Mouse (Mus musculus): Measurements from ENCODE around the gene Iqcc.
A peak's percentile ranks its signal among the peaks of the same experiment; 100 is the strongest.

The Iqcc gene

DNA sequence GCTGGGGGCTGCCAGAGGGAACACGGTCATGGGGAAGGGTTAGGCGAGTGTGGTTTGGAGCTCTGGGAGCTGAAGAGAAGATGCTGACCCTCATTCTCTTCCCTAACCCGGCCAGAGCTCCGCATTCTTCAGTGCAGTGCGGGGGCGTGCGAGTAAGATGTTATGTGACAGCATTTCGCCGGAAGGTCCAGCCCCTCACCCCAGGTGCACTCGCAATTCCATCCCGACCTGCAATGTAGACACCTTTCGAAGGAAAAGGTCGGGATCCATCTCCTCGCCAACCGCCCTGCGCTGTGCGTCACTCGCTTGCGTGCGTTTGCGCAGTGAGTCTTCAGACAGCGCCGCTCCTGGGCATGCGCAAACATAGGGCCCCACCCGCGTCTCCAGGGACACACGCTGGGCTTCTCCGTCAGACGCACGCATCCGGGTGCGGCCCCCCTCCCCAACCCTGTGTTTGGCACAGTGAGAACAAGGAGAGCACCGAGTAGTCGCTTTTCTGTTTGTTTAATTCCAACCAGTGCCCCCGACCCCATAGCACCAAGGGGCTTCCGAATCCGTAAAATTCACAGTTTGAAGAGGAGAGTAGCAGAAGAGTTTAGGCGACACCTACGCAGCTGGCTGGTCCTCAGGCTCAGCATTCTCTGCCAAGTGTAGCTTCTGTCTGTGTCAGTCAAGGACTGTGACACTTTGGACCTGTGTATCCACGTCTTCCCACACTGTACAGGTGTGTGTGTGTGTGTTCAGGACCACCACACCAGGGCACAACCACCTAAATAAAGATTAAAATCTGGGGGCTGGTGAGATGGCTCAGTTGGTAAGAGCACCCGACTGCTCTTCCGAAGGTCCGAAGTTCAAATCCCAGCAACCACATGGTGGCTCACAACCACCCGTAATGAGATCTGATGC, at the start of gene Iqcc:
TSS of gene Iqcc (minus strand) at position 314 of the 906 bp plus-strand sequence.
- no peak for DNase-seq (ENCODE audit: extremely low spot score, low read depth, low spot score)

DNA sequence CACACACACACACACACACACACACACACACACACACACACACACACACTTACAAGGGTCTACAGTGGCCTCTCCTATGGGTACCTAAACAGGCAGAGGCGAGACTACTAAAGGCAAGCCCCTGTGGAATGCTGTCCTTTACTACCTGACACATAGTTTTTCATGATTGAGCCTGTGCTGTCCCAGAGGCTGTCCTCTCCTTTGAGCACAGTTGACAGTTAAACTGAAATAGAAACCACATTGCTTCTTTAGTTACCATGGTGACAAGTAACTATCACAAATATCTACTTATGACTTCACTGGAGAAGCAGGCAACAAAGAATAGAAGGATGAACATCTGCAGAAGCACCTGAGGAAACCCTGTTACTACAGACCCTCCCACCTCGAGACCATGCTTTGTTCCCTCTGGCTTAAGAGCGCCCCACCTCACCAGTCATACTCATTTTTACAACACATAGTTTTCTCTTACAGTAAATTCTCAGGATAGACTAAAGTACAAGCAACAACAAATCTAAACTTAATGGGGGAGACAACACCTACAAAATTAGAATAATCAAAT, 43.4 kb upstream of the Iqcc start:
- no peak for DNase-seq (ENCODE audit: extremely low spot score, low read depth, low spot score)

DNA sequence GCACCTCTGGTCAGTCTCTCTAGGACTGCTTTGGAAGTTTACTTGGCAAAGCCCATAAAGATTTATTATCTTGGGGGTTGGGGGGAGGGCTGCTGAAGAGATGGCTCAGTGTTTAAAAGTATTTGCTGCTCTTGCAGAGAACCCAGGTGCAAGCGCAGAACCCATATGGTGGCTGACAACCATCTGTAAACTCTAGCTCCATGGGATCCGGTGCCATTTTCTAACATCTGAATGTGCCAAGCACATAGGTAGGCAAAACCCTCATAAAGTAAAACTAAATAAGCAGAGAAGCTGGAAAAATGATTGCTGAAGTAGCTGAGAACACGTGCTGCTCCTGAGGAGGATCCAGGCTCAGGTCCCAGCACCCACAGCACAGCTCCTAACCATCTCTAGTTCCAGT, 42.7 kb upstream of the Iqcc start:
- no peak for DNase-seq (ENCODE audit: extremely low spot score, low read depth, low spot score)

DNA sequence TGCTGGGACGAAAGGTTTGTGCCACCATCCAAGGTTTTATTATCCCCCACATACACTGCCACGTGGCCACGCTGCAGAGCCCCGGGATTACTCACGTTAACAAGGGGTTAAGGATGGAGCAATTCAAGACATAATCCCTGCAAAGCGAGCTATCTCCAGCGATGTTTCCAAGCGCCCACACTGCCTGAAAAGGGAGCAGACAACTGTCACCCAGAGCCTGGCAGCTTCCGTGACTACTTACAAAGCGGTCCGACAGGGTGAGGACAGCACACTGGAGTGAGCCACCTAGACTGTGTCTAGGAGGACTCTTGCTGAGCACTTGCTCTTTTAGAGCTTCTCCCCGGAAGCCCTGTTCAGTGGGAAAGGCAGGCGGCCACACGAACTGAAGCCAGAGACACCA, 35.9 kb upstream of the Iqcc start:
- no peak for DNase-seq (ENCODE audit: extremely low spot score, low read depth, low spot score)

DNA sequence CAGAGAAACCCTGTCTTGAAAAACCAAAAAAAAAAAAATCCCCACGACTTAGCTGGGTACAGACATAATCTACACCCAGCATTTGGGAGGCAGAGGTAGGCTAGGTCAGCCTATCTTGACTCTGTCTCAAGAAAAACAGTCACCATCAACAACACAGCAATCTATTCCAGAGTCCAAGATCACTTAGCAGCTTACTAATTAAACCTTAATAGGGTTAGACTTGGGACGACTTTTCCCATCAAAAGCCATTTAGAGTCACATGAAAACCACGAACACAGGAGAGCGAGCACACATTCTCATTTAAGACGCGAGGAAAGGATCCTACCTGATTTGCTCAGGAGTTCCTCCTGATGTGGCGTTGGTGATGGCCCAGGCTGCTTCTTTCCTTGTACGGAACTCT, 31.5 kb upstream of the Iqcc start:
- DNase-seq (ENCODE audit: extremely low spot score, low read depth, low spot score), result no peak

DNA sequence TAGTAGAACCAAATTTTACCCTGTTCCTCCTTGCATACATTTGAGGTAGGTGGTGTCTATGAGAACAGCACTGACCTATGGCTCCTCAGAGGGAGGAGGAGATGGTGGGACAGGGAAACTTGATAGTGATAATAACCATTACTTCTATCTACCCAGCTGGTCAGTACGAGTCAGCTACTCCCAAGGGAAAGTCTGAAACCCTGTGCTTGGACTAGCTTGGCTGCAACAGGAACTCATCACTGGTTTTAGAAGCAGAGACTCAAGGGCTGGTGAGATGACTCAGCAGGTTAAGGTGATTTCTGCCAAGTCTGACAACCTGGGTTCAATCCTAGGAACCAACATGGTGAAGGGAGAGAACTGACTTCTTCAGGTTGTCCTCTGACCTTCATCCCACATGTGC, 29.8 kb upstream of the Iqcc start:
- no peak for DNase-seq (ENCODE audit: extremely low spot score, low read depth, low spot score)

DNA sequence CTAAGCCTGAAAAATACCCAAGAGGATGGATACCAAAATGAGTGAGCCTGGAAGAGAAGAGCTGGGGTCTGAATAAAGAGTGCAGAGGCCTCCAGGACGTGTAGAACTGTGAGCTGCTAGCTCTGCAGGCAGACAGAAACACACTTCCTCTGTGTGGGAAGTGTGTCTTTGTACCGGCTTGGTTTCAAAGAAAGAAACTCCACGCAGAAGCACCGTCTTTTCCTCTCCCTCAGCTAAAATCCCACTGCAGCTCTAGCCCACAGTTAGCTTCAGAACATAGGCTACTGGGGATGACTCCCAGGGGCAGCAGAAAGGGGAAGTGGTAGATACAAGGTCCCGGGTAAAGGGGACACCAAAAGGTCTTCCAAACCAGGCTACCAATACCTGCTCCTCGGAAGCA, 26.3 kb upstream of the Iqcc start:
- no peak for DNase-seq (ENCODE audit: extremely low spot score, low read depth, low spot score)

DNA sequence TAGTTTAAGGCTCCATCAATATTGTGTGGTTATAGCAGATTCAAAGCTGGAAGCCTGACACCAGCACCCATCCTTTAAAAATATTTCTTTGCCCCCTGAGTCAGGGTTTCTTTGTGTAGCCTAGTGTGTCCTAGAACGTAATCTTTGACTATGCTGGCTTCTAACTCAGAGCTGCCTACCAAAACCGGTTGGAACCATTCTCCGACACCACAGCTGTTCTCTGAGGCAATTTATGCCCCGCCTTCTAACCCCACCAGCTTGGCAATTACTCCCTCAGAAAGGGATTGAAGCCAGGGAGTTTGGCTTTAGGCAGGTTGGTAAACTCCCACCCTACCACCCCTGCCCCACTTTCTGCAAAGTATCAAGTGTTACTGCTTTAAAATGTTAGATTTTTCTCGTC, 22.9 kb upstream of the Iqcc start:
- no peak for DNase-seq (ENCODE audit: extremely low spot score, low read depth, low spot score)

DNA sequence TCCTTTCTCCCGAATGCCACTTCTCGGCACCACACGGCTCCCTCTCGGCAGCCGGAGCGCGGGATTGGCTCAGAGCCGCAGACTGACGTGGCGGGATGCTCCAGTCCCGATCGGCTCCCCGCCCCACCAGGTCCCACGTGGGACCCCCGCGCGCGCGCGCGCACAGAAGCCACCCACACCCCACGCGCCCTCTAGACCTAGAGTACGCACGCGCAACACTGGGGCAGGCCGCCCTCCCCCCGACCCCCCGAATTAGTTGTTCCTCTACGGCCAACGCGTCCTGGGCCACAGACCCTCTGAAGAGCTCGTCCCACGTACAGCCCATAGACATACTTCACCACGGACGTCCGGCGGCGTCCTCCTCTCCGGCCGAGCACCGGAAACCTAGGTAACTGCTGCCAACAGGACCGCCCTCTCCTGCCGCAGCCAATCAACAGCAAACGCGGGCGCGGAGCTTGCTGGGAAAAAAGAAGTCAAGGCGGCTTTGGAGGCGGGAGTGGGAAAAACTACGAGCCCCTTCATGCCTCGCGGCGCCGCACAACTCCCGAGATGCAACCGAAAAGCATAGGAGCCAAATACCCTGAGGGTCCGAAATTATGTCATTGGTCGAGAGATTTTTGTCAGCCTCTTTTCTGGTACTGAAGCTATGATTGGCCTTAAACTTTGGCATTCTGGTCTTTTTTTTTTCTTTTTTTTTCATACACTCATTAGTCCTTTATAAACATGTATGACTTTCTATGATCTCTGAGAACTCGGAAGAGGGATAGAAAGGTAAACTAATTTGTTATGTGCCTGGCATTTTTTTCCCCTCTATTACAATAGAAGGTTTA, 22.0 kb upstream of the Iqcc start, which contains the start of gene Txlna:
TSS of gene Txlna (minus strand) at position 428 of the 830 bp plus-strand sequence.
- peak; percentile 96 for DNase-seq (ENCODE audit: extremely low spot score, low read depth, low spot score)

DNA sequence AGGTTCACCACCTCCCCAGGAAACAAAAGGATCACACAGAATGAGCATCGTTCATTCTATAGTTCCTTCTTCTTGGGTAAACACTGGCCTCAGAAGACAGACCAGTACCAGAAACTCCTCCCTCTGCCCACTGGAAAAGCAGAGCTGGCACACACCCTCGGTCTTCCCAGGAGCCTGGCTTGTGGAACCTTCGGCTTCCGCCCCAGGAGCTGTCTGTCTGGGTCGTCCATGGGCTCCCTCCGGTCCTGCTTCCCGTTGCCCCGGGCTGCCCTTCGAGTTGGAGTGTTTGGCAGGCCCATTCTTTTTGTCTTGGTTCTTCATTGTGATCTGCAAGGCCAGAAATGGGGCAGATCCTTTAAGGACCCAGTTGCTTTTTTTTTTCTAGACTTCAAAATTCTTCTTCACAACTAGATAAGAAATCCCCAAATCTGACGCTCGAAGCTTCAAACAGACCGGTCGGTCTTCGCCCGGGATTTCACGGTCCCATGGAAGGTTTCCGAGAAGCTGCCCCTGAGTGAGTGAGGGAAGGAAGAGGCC, 21.3 kb upstream of the Iqcc start:
- DNase-seq (ENCODE audit: extremely low spot score, low read depth, low spot score), result no peak

DNA sequence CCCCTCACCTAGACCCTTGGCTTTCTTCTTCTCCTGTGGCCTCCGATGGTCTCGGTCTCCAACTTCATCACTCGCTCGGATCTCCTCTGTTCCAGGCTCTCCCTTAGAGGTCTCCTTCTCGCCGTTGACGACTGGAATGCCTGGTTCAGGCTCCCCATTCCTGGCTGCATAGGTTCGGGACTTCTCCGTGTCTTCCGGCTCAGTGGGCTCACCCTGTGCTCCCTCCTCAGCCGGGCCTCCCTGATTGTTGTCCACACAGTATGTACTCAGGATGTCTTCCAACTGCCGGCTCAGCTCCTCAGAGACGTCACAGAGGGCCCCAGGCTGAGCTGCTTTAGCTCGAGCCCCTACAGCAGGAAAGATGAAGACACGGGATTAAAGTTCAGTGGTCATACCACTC, 20.3 kb upstream of the Iqcc start:
- no peak for DNase-seq (ENCODE audit: extremely low spot score, low read depth, low spot score)

DNA sequence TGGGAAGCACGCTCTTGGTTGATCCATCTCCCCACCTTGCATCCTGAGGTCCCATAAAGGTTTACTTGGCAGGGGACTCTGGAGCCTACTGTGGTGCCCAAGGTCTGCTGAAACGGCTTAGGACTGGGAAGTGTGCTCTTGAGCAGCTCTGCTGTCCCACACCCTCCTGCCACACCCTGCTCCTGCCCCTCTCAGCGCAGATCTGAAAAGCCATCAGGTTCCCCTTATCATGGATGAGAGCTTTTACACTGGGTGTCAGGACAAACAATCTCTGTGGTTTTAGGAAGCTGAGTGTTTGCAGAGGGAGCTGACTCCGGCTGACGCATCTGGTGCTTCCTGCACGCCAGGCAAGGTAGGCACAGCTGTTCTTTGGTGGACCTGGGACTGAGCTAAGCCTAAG, 15.0 kb upstream of the Iqcc start:
- DNase-seq (ENCODE audit: extremely low spot score, low read depth, low spot score), result no peak

DNA sequence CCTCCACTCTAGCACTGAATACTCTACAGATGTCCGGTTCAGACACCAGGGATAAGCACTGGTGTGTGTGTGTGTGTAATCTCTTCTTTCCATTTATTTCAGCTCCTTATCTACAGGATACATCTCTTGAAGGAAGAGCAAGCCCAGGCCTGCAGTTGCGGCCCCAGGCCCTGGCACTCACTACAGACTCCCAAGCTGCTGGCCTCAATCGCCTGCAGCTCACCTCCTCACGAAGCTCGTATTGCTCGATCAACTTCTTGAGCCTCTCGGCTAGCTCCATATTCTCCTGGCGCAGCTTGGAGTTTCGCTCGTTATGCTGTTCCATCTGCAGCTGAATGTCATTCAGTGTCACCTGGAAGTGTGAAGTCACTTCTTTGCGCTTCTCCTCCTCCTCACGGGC, 13.0 kb upstream of the Iqcc start:
- no peak for DNase-seq (ENCODE audit: extremely low spot score, low read depth, low spot score)

DNA sequence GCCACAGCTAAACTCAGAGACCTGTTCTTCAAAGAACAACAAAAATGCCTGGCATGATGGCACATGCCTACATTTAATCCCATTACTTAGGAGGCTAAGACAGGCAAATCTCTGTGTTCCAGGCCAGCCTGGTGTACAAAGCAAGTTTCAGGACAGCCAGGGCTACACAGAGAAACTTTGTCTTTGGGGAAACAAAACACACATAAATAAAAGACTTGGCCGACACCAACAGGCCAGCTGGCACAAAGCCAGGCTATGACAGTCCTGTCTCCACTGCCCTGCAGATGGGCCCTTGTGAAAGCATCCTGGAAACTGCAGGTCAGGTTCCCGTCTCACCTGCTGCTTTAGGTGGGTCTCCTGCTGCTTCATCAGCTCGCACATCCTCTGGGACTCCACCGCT, 12.0 kb upstream of the Iqcc start:
- no peak for DNase-seq (ENCODE audit: extremely low spot score, low read depth, low spot score)

DNA sequence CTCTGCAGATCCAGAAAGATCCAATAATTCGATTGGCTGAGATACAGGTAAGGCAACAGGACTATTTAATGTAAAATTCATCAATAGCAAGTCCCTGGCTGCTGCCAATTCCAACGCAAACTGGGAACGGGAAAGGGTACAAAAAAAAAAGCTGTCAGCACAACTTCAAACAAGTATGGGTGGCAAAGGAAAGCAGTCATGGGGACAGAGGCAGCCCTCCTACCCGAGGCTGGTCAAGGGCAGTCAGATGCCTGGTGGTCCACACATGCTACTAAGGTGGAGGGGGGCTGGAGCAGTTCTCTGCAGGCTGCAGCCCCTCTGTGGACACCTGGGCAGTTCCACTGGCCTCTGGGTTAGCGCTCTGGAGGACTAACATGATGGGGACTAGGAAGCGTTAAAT, 7.1 kb upstream of the Iqcc start:
- DNase-seq (ENCODE audit: extremely low spot score, low read depth, low spot score), result no peak

DNA sequence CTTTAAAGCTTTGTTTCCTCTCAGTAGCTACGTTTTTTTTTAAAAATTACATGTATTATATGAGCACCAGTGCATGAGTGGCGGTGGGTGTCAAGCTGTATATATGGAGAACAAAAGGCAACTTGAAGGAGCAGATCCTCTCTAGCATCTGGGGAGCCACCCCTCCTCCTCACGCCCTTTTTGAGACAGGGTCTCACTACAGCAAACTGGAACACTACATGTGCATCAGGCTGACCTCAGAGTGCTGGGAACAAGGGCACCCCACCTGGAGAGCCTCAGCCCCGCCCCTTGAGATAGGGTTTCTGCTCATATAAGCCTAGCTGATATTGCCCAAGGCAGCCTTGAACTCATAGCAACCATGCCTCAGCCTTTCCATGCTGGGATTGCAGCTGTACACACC, 6.6 kb upstream of the Iqcc start:
- DNase-seq (ENCODE audit: extremely low spot score, low read depth, low spot score), result no peak

DNA sequence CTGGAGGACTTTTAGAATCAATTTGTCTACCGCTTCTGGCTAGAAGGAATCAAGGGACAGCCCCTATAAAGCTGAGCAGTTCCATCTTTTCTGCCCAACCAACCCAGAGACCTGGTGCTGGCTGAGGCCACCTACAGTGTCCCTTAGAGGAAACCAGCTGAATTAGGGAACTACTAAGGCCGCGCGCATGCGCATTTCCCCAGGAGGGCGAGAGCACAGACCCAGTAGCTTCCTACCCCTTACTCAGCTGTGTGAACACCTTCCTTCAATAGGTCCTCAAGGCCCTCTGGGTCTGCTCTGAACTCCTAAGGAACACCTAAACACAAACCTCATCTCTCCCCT, 6.1 kb upstream of the Iqcc start:
- DNase-seq (ENCODE audit: extremely low spot score, low read depth, low spot score), result no peak

DNA sequence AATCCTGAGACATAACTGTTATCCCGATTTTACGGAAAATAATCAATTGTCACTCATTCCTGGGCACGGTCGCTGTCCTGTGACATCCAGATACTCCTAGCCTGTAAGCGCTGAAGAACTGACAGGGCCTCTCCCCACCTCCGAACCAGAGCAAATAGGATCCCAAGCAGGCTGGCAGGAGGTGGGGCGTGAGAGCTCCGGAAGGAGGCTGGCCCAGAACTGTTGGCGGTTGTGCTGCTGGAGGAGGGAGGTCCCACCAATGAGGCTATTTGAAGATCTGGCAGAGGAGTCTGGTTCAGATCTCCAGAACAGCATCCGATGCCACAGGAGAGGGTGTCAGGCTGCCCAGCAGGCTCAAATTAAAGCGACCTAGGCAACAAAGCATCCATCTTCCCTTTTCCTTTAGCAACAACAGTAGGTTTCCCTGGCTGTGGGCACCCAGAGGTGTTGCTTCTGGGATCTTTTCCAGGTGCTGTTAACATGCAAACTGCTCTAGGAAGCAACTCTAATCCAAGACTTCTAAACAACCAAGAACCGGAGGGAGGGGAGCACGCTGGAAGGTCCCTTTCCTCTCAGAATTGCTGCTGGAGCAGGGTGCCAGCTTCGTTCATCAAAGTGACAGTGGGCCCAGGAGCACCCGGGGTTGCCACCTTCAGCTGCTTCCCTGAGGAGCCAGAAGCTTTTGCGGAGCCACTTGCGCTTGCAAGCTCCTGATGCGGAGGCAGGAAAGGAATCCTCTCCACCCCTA, 5.6 kb upstream of the Iqcc start:
- DNase-seq (ENCODE audit: extremely low spot score, low read depth, low spot score), result no peak

DNA sequence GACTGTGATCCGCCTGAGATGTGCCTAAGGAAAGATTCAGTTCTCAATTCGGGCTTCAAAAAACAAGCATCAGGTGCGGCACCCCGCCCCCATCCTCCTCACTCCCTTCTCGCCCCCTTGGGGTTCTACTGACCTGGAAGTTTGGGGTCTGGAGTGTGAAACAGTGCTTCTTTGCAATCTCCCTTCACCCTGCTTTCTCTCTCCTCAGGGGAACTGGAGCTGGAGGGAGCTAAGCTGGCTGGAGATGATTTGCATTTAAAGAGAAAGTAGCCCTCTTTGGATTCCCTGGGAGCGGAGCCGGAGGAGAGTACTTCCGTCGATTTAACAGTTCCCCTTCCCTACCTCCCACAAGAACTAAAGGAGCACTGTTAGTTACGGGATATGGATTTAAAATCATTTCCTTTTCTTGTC, 4.8 kb upstream of the Iqcc start, which contains the start of gene Ccdc28b:
TSS of gene Ccdc28b (minus strand) at position 267 of the 411 bp plus-strand sequence.
- DNase-seq (ENCODE audit: extremely low spot score, low read depth, low spot score), result no peak

DNA sequence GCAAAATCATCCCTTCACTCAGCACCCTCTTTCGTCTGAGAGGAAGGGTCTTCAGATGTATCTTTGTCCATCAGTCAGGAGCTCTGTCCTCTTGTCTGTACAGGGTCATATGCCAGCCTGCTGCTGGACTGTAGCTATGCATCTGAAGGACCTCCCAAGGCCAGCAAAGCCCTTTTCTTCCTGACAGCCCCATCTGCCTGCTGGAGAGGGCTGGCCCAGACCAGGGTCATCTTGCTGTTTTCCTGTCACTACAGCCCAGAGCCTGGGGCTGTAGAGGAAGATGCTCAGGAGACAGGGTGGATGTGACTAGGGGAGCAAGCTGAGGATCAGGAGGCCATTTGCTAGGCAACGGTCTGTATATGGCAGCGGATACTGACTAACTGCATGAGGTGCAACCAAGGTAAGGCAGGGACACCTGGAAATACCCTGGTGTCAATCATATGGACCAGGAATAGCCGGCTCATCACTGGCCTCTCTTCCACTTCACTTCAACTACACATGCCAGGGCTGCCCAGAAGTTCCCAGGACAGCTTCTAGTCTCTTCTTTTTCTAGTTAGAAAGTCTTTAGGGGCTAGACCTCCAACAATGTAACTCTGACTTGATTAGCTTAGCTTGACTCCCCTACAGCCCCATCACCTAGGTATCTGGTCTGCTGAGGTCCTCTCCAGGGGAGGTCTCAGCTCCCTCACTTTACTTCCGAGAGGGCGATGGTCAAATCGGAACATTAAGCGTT, 4.1 kb upstream of the Iqcc start:
- no peak for DNase-seq (ENCODE audit: extremely low spot score, low read depth, low spot score)

Data from hindlimb bud, embryonic 11.5 days (tissue).